Mouse (Mus musculus): ENCODE data around the gene Adgrf1. TPM values are rescaled to one million over a fixed set of nuclear protein-coding genes. Genes with fewer than 3 reads are reported as not detected.

Adgrf1 gene
- polyA plus RNA-seq, 1 experiment = not detected

GRCm38 (mm10) chr17:43357902-43358539, 87.9 kb downstream of the Adgrf1 start:
- TF ChIP-seq CTCF (IDR thresholded peaks at IDR 0.05; ENCODE audit: low read depth, low read length) (no peak), POLR2A (IDR thresholded peaks at IDR 0.05; ENCODE audit: borderline replicate concordance, low read depth, low read length) (no peak)
- Histone ChIP-seq H3K27ac (ENCODE audit: insufficient read depth, low read depth, low read length) (no peak overlapping the region), H3K4me1 (ENCODE audit: control insufficient read depth, insufficient read depth, low read length) (no peaks in the 10 kb centered on the region), H3K4me3 (ENCODE audit: insufficient read depth, low read length) (no peak overlapping the region)

- no peak within 1 kb of the TSS for H3K27ac ChIP-seq (ENCODE audit: insufficient read depth, low read depth, low read length)
- H3K4me3 ChIP-seq (ENCODE audit: insufficient read depth, low read length) = no peak within 1 kb of the TSS
- no peak for TF ChIP-seq CTCF (IDR thresholded peaks at IDR 0.05; ENCODE audit: low read depth, low read length)
- no peak for TF ChIP-seq POLR2A (IDR thresholded peaks at IDR 0.05; ENCODE audit: borderline replicate concordance, low read depth, low read length)
- H3K4me1 ChIP-seq (ENCODE audit: control insufficient read depth, insufficient read depth, low read length) = no peaks in the 10 kb centered on the region
Measured at GRCm38 (mm10) chr17:43359826-43360619, 89.9 kb downstream of the Adgrf1 start, which contains the start of gene Adgrf5. TSS of gene Adgrf5 (plus strand) at chr17:43360451.

GRCm38 (mm10) chr17:43361021-43361420, 90.9 kb downstream of the Adgrf1 start:
- Histone ChIP-seq H3K27ac (ENCODE audit: insufficient read depth, low read depth, low read length) (no peak overlapping the region), H3K4me3 (ENCODE audit: insufficient read depth, low read length) (no peak overlapping the region), H3K4me1 (ENCODE audit: control insufficient read depth, insufficient read depth, low read length) (no peaks in the 10 kb centered on the region)
- TF ChIP-seq CTCF (IDR thresholded peaks at IDR 0.05; ENCODE audit: low read depth, low read length) (no peak), POLR2A (IDR thresholded peaks at IDR 0.05; ENCODE audit: borderline replicate concordance, low read depth, low read length) (no peak)

GRCm38 (mm10) chr17:43362362-43362761, 92.2 kb downstream of the Adgrf1 start:
- no peak overlapping the region for H3K27ac ChIP-seq (ENCODE audit: insufficient read depth, low read depth, low read length)
- no peak for TF ChIP-seq CTCF (IDR thresholded peaks at IDR 0.05; ENCODE audit: low read depth, low read length)
- TF ChIP-seq POLR2A (IDR thresholded peaks at IDR 0.05; ENCODE audit: borderline replicate concordance, low read depth, low read length) = no peak
- no peaks in the 10 kb centered on the region for H3K4me1 ChIP-seq (ENCODE audit: control insufficient read depth, insufficient read depth, low read length)
- no peak overlapping the region for H3K4me3 ChIP-seq (ENCODE audit: insufficient read depth, low read length)

- Histone ChIP-seq H3K27ac (ENCODE audit: insufficient read depth, low read depth, low read length) (no peak overlapping the region), H3K4me3 (ENCODE audit: insufficient read depth, low read length) (no peak overlapping the region), H3K4me1 (ENCODE audit: control insufficient read depth, insufficient read depth, low read length) (no peaks in the 10 kb centered on the region)
- TF ChIP-seq CTCF (IDR thresholded peaks at IDR 0.05; ENCODE audit: low read depth, low read length) (no peak), POLR2A (IDR thresholded peaks at IDR 0.05; ENCODE audit: borderline replicate concordance, low read depth, low read length) (no peak)
Measured at GRCm38 (mm10) chr17:43362881-43363280, 92.8 kb downstream of the Adgrf1 start.

GRCm38 (mm10) chr17:43363921-43364320, 93.8 kb downstream of the Adgrf1 start:
- Histone ChIP-seq H3K4me3 (ENCODE audit: insufficient read depth, low read length) (no peak overlapping the region), H3K27ac (ENCODE audit: insufficient read depth, low read depth, low read length) (no peak overlapping the region)
- TF ChIP-seq POLR2A (IDR thresholded peaks at IDR 0.05; ENCODE audit: borderline replicate concordance, low read depth, low read length) = no peak
- TF ChIP-seq CTCF (IDR thresholded peaks at IDR 0.05; ENCODE audit: low read depth, low read length) = no peak

GRCm38 (mm10) chr17:43365297-43365696, 95.2 kb downstream of the Adgrf1 start:
- no peak overlapping the region for H3K27ac ChIP-seq (ENCODE audit: insufficient read depth, low read depth, low read length)
- TF ChIP-seq POLR2A (IDR thresholded peaks at IDR 0.05; ENCODE audit: borderline replicate concordance, low read depth, low read length) (no peak), CTCF (IDR thresholded peaks at IDR 0.05; ENCODE audit: low read depth, low read length) (no peak)
- no peak overlapping the region for H3K4me3 ChIP-seq (ENCODE audit: insufficient read depth, low read length)
- H3K4me1 ChIP-seq (ENCODE audit: control insufficient read depth, insufficient read depth, low read length) = no peaks in the 10 kb centered on the region

More at GRCm38 (mm10) chr17:43363921-43364320, 93.8 kb downstream of the Adgrf1 start:
- no peaks in the 10 kb centered on the region for H3K4me1 ChIP-seq (ENCODE audit: control insufficient read depth, insufficient read depth, low read length)

GRCm38 (mm10) chr17:43366486-43366885, 96.4 kb downstream of the Adgrf1 start:
- no peak overlapping the region for H3K27ac ChIP-seq (ENCODE audit: insufficient read depth, low read depth, low read length)
- H3K4me1 ChIP-seq (ENCODE audit: control insufficient read depth, insufficient read depth, low read length) = no peaks in the 10 kb centered on the region
- H3K4me3 ChIP-seq (ENCODE audit: insufficient read depth, low read length) = no peak overlapping the region
- no peak for TF ChIP-seq POLR2A (IDR thresholded peaks at IDR 0.05; ENCODE audit: borderline replicate concordance, low read depth, low read length)

- no peaks in the 10 kb centered on the region for H3K4me1 ChIP-seq (ENCODE audit: control insufficient read depth, insufficient read depth, low read length)
- H3K4me3 ChIP-seq (ENCODE audit: insufficient read depth, low read length) = no peak overlapping the region
- H3K27ac ChIP-seq (ENCODE audit: insufficient read depth, low read depth, low read length) = no peak overlapping the region
- TF ChIP-seq POLR2A (IDR thresholded peaks at IDR 0.05; ENCODE audit: borderline replicate concordance, low read depth, low read length) (no peak), CTCF (IDR thresholded peaks at IDR 0.05; ENCODE audit: low read depth, low read length) (no peak)
Measured at GRCm38 (mm10) chr17:43368171-43368576, 98.0 kb downstream of the Adgrf1 start.

GRCm38 (mm10) chr17:43372604-43373003, 102.5 kb downstream of the Adgrf1 start:
- Histone ChIP-seq H3K4me1 (ENCODE audit: control insufficient read depth, insufficient read depth, low read length) (no peaks in the 10 kb centered on the region), H3K27ac (ENCODE audit: insufficient read depth, low read depth, low read length) (no peak overlapping the region), H3K4me3 (ENCODE audit: insufficient read depth, low read length) (no peak overlapping the region)
- TF ChIP-seq POLR2A (IDR thresholded peaks at IDR 0.05; ENCODE audit: borderline replicate concordance, low read depth, low read length) = no peak
- no peak for TF ChIP-seq CTCF (IDR thresholded peaks at IDR 0.05; ENCODE audit: low read depth, low read length)
